Mouse (Mus musculus): ENCODE measurements at regions not wholly inside any gene's neighbourhood (a gene's known extent, or its start where the extent isn't known, plus 50 kb on each side); places are given as distances from the start of the nearest gene placed in this dataset.
"Not testable (repeated sequence)": the region's sequence is repeated elsewhere in the genome, so short reads cannot be mapped to it uniquely, and the experiment has no call there.

DNA sequence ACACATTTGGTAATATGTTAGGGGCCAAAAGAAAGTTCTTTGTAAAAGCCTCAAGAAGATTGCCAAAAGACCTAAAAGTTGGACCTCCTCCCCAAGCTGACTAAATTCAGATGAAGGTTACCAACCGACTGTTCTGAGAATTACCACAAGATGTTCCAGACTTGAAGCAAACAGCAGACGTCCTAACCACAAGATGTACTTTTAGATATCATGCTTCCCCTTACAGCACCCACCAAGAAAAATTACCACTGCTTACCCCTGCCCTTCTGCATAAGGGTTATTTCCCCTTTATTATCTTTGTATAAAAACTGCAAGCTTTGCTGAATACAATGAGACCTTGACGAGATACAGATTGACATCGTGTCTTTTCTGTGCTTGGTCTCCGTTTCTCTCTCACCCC is 121.6 kb upstream of the Cst10 start:
- no peak for DNase-seq (ENCODE audit: extremely low spot score)

DNA sequence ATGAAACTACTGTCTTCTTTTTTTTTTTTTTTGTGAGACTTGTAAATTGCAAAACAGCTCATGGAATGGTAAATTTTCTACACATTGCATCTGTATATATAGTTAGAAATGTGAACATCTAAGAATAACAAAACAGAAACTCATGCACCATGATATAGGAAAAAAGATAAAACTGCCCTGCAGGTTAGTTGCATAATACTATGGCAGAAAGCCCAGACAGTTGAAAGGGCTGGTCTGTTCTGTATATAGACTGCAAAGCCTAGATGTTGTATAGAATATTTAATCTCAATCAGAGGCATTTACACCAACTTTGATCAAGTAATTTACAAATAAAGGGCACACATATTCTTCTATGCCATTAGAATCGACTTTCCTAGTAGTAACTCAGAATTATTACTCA is 120.7 kb upstream of the Cst10 start:
- DNase-seq (ENCODE audit: extremely low spot score), result no peak

DNA sequence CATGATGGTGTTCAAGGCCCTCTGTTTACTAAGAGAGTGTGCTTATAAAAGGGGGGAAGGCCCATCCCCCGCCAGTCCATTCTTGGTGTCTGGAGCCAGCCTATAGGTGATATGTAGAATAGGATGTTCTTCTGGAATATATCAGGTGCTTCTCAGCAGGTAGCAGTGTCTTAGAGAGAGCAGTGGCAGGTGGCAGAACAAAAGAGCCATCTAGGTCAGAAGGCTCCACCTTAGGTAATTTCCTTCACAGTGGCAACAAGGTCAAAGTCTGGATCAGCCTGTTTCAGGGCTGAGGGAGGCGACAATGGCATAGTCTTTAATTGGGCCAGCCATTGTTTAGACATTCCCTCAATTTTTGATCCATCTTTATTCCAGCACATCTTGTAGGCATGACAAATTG is 107.9 kb upstream of the Cst10 start:
- DNase-seq (ENCODE audit: extremely low spot score), result not testable (repeated sequence)

DNA sequence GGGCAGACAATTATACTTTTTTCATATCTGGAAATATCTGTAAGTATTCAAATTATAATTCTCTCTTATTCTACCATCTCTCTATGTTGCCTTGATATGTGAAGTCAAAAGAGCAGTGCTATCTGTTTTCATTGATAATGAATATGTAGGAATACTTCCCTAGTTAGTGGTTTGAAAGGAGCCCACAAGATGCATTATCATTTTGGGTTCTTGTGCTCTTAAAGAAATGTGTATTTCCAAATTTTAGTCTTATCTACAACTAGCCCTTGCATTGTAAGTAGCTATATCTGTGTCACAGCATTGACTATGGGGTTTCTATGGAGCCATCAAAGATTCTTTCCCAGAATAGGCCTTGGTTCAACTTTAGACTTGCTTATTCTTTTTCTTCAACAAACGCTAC is 99.3 kb upstream of the Cst10 start:
- DNase-seq (ENCODE audit: extremely low spot score), result no peak

DNA sequence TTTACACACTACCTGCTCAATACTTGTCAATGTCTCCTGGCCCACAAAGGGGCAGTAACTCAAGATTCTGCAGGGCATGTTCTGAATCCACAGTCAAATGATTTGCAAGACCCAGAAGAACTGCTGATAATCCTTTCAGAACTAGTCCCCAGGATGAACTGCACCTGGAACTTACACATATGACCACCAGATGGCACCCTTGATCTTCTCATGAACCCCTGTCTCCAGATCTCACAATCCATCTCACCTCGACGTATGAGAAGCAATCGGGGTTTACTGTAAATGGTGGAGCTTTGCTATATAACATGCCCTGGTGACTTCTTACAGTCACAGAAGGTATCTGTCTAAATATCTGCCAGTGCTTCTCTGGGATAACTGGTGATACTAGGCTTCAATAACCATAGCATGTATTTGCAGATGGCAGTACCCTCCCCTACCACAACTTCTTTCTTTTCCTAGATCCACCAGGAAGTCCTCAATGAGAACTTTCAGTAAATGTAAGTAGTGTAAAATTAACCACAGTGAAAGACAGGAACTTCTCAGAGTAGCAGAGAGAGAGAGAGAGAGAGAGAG is 54.5 kb upstream of the Cst10 start:
- peak; percentile 49 for DNase-seq (ENCODE audit: extremely low spot score)

Measured in embryo, embryonic 9.5 days (tissue).